Mouse (Mus musculus) C2C12 (cell line): ENCODE measurements around the gene Lgmn. TPM values are rescaled to one million over a fixed set of nuclear protein-coding genes. Genes with fewer than 3 reads are reported as not detected.

Source experiments
- H3K27me3 ChIP-seq: one replicate; pipeline ENCODE4 v1.6.1; 2011; ENCODE audit not compliant: control insufficient read depth, insufficient read depth, insufficient read length
- H3K36me3 ChIP-seq: one replicate; pipeline ENCODE4 v1.6.1; 2011; ENCODE audit not compliant: control insufficient read depth, insufficient read depth
- H3K4me3 ChIP-seq: one replicate; pipeline ENCODE4 v1.5.1; 2011; ENCODE audit warnings: mild to moderate bottlenecking, control low read depth; ENCODE audit not compliant: poor library complexity, insufficient read depth, severe bottlenecking
- H3K79me2 ChIP-seq: one replicate; pipeline ENCODE4 v1.6.1; 2011; ENCODE audit not compliant: control insufficient read depth, insufficient read depth
- H3K79me3 ChIP-seq: one replicate; pipeline ENCODE4 v1.6.1; 2011; ENCODE audit warnings: low read depth, control low read depth
- H3ac ChIP-seq: one replicate; pipeline ENCODE3; 2011; ENCODE audit warnings: low read depth; ENCODE audit not compliant: control insufficient read depth, insufficient read length
- CEBPB ChIP-seq: IDR thresholded peaks from one replicate; pipeline ENCODE4 v1.6.1; 2011; ENCODE audit warnings: low read depth, mild to moderate bottlenecking, control low read depth, moderate library complexity
- CTCF ChIP-seq: IDR thresholded peaks from one replicate; pipeline ENCODE4 v1.5.1; 2011; ENCODE audit not compliant: control insufficient read depth, insufficient read depth, insufficient read length
- FOSL1 ChIP-seq: IDR thresholded peaks from one replicate; pipeline ENCODE4 v1.8.0; 2011; ENCODE audit warnings: mild to moderate bottlenecking, low read length; ENCODE audit not compliant: poor library complexity, insufficient read depth, severe bottlenecking
- MAX ChIP-seq: IDR thresholded peaks from one replicate; pipeline ENCODE4 v1.6.1; 2011; ENCODE audit warnings: mild to moderate bottlenecking, control low read depth
- MYOD1 ChIP-seq: IDR thresholded peaks from one replicate; pipeline ENCODE4 v1.6.1; 2011; ENCODE audit warnings: low read depth; ENCODE audit not compliant: control insufficient read depth, insufficient read length
- MYOG ChIP-seq: IDR thresholded peaks from one replicate; pipeline ENCODE4 v1.6.1; 2011; ENCODE audit not compliant: control insufficient read depth, insufficient read length; ENCODE audit errors: extremely low read depth
- USF1 ChIP-seq: IDR thresholded peaks from one replicate; pipeline ENCODE4 v1.6.1; 2011; ENCODE audit warnings: low read depth, mild to moderate bottlenecking, control low read depth, moderate library complexity
- polyA plus RNA-seq: library from polyadenylated mRNA; unstranded; fragments of >200 nt; fragmentation: generic; extraction: Trizol; gene quantifications from one replicate; pipeline ENCODE4 v1.2.1, GENCODE M21; 2012; ENCODE audit warnings: missing spikeins

Gene Lgmn
- polyA plus RNA-seq, 1 experiment, result 56.9 TPM

DNA sequence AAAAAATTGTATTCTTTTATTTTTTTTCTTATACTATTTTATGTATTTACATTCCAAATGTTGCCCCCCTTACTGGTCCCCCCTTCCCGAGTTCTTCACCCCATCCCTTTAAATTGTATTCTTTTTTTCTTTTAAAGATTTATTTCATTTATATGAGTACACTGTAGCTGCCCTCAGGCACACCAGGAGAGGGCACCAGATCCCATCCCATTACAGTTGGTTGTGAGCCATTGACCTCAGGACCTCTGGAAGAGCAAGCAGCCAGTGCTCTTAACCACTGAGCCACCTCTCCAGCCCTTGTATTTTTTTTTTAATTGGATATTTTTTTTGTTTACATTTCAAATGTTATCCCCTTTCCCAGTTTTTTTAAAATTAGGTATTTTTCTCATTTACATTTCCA, 28.5 kb upstream of the Lgmn start:
- Histone ChIP-seq H3K36me3 (peaks cover 7% of the 10 kb centered on the region), H3K27me3 (no peaks in the 10 kb centered on the region), H3K79me3 (no peaks in the 10 kb centered on the region), H3ac (no peak overlapping the region), H3K4me3 (no peak overlapping the region), H3K79me2 (peaks cover 16% of the 10 kb centered on the region)
- TF ChIP-seq CTCF, result no peak
- no peak for TF ChIP-seq MYOG
- no peak for TF ChIP-seq FOSL1
- no peak for TF ChIP-seq MYOD1
- no peak for TF ChIP-seq CEBPB
- no peak for TF ChIP-seq USF1
- no peak for TF ChIP-seq MAX

GRCm38 (mm10) chr12:102464650-102465049, 25.0 kb upstream of the Lgmn start:
- H3K79me3 ChIP-seq, result no peaks in the 10 kb centered on the region
- H3K36me3 ChIP-seq, result no peaks in the 10 kb centered on the region
- TF ChIP-seq USF1 (no peak), MYOD1 (no peak), FOSL1 (no peak), MAX (no peak), MYOG (no peak), CEBPB (no peak), CTCF (no peak)
- H3K27me3 ChIP-seq, result no peaks in the 10 kb centered on the region
- no peak overlapping the region for H3K4me3 ChIP-seq
- peaks cover 5% of the 10 kb centered on the region for H3K79me2 ChIP-seq
- no peak overlapping the region for H3ac ChIP-seq

DNA sequence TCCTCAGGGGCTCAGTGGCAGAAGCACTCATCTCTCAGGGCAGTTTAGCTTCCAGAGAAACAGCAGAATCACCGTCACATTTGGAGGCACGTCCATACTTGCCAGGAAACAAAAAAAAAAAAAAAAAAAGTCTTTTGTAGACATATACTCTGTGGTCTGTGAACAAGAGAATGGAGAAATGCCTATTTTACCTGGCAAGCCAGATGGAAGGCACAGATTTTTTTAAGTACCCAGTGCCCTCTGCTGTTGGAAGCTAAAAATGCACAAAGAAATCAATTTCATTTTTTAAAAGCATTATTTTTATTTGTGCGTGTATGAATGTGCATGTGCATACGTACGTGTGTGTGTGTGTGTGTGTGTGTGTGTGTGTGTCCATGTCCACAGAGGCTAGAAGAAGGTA, 21.6 kb upstream of the Lgmn start:
- Histone ChIP-seq H3K27me3 (no peaks in the 10 kb centered on the region), H3K79me2 (no peaks in the 10 kb centered on the region), H3K79me3 (no peaks in the 10 kb centered on the region), H3K4me3 (no peak overlapping the region), H3ac (no peak overlapping the region), H3K36me3 (no peaks in the 10 kb centered on the region)
- TF ChIP-seq CEBPB, result no peak
- no peak for TF ChIP-seq CTCF
- no peak for TF ChIP-seq MAX

GRCm38 (mm10) chr12:102460014-102460413, 20.4 kb upstream of the Lgmn start:
- Histone ChIP-seq H3K36me3 (no peaks in the 10 kb centered on the region), H3ac (no peak overlapping the region), H3K27me3 (no peaks in the 10 kb centered on the region), H3K79me2 (no peaks in the 10 kb centered on the region), H3K4me3 (no peak overlapping the region), H3K79me3 (no peaks in the 10 kb centered on the region)
- TF ChIP-seq MYOG (no peak), MYOD1 (no peak), USF1 (no peak), CTCF (no peak), CEBPB (no peak), MAX (no peak), FOSL1 (no peak)

GRCm38 (mm10) chr12:102456467-102457193, 17.0 kb upstream of the Lgmn start:
- no peaks in the 10 kb centered on the region for H3K36me3 ChIP-seq
- no peaks in the 10 kb centered on the region for H3K79me3 ChIP-seq
- H3K79me2 ChIP-seq, result no peaks in the 10 kb centered on the region
- no peaks in the 10 kb centered on the region for H3K27me3 ChIP-seq
- H3K4me3 ChIP-seq, result no peak overlapping the region
- TF ChIP-seq MYOG, result no peak
- TF ChIP-seq MYOD1, result no peak
- no peak for TF ChIP-seq CEBPB
- TF ChIP-seq MAX, result no peak
- no peak for TF ChIP-seq FOSL1
- no peak for TF ChIP-seq USF1
- no peak for TF ChIP-seq CTCF
- H3ac ChIP-seq, result no peak overlapping the region

DNA sequence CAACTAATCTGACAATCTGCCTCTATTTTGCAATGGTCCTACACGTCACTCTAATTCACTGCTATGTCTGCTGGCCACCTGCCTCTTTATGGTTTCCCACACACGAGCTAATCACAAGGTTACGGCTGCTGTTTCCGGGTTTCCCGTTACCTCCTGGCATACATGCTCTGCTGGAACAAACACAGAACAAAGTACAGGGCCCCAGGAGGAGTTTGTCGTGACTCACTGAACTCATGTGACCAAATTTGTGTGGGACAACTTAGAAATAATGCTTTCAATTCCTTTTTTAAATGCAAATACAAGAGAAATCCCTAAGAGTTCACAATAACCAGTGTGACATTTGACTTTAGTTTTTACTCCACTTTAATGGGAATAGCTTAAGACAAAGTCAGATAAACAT, 14.0 kb upstream of the Lgmn start:
- Histone ChIP-seq H3K79me3 (no peaks in the 10 kb centered on the region), H3K36me3 (no peaks in the 10 kb centered on the region), H3ac (no peak overlapping the region), H3K27me3 (no peaks in the 10 kb centered on the region), H3K4me3 (no peak overlapping the region), H3K79me2 (no peaks in the 10 kb centered on the region)
- TF ChIP-seq USF1, result peak; percentile 39
- peak; percentile 43 for TF ChIP-seq MYOD1
- TF ChIP-seq MYOG, result no peak
- no peak for TF ChIP-seq CTCF
- TF ChIP-seq MAX, result no peak
- TF ChIP-seq CEBPB, result peak; percentile 41
- no peak for TF ChIP-seq FOSL1
